Mouse (Mus musculus): Measurements from ENCODE around the gene Camsap3. TPM values are rescaled to one million over a fixed set of nuclear protein-coding genes. Genes with fewer than 3 reads are reported as not detected.

Gene Camsap3
- polyA plus RNA-seq, 1 experiment, result 28.7 TPM

GRCm38 (mm10) chr8:3622119-3622518 is 35.0 kb downstream of the Camsap3 start:
- no peak for TF ChIP-seq POLR2A (IDR thresholded peaks at IDR 0.05; ENCODE audit: control insufficient read depth, low read depth, low read length)
- TF ChIP-seq CTCF (IDR thresholded peaks at IDR 0.05; ENCODE audit: control insufficient read depth, insufficient read depth, insufficient replicate concordance, low read depth, low read length), result no peak

GRCm38 (mm10) chr8:3625445-3625844 is 38.4 kb downstream of the Camsap3 start, which contains the start of gene Pcp2:
Gene Pcp2, minus strand, starts transcription at chr8:3625545.
- Histone ChIP-seq H3K4me3 (ENCODE audit: control insufficient read depth, low read depth, low read length) (no peak within 1 kb of the TSS), H3K27ac (ENCODE audit: control insufficient read depth, insufficient read depth, low read depth, low read length) (no peak within 1 kb of the TSS), H3K4me1 (ENCODE audit: control insufficient read depth, insufficient read depth, low read length) (peaks cover 4% of the 10 kb centered on the region), H3K27me3 (ENCODE audit: control insufficient read depth, insufficient read depth, low read length) (no peaks in the 10 kb centered on the region), H3K36me3 (ENCODE audit: control insufficient read depth, insufficient read depth, low read length) (no peaks in the 10 kb centered on the region)
- no peak for TF ChIP-seq POLR2A (IDR thresholded peaks at IDR 0.05; ENCODE audit: control insufficient read depth, low read depth, low read length)
- TF ChIP-seq CTCF (IDR thresholded peaks at IDR 0.05; ENCODE audit: control insufficient read depth, insufficient read depth, insufficient replicate concordance, low read depth, low read length), result no peak

More at GRCm38 (mm10) chr8:3622119-3622518, 35.0 kb downstream of the Camsap3 start:
- 0 out of 2 replicates have a peak, but pooled peaks cover 2% of the 10 kb centered on the region for H3K36me3 ChIP-seq (ENCODE audit: control insufficient read depth, insufficient read depth, low read length)
- peak overlapping the region; percentile 98 for H3K4me3 ChIP-seq (ENCODE audit: control insufficient read depth, low read depth, low read length)
- no peaks in the 10 kb centered on the region for H3K27me3 ChIP-seq (ENCODE audit: control insufficient read depth, insufficient read depth, low read length)
- H3K27ac ChIP-seq (ENCODE audit: control insufficient read depth, insufficient read depth, low read depth, low read length), result no peak overlapping the region
- peaks cover 4% of the 10 kb centered on the region for H3K4me1 ChIP-seq (ENCODE audit: control insufficient read depth, insufficient read depth, low read length)

GRCm38 (mm10) chr8:3626971-3627370 is 39.9 kb downstream of the Camsap3 start:
- peaks cover 6% of the 10 kb centered on the region for H3K4me1 ChIP-seq (ENCODE audit: control insufficient read depth, insufficient read depth, low read length)
- no peak for TF ChIP-seq POLR2A (IDR thresholded peaks at IDR 0.05; ENCODE audit: control insufficient read depth, low read depth, low read length)
- H3K27me3 ChIP-seq (ENCODE audit: control insufficient read depth, insufficient read depth, low read length), result no peaks in the 10 kb centered on the region
- H3K27ac ChIP-seq (ENCODE audit: control insufficient read depth, insufficient read depth, low read depth, low read length), result no peak overlapping the region
- no peak overlapping the region for H3K4me3 ChIP-seq (ENCODE audit: control insufficient read depth, low read depth, low read length)
- no peaks in the 10 kb centered on the region for H3K36me3 ChIP-seq (ENCODE audit: control insufficient read depth, insufficient read depth, low read length)

- H3K4me1 ChIP-seq (ENCODE audit: control insufficient read depth, insufficient read depth, low read length), result peaks cover 4% of the 10 kb centered on the region; the same call in 1 of the 2 replicates
- H3K27ac ChIP-seq (ENCODE audit: control insufficient read depth, insufficient read depth, low read depth, low read length), result no peak overlapping the region
- H3K36me3 ChIP-seq (ENCODE audit: control insufficient read depth, insufficient read depth, low read length), result no peaks in the 10 kb centered on the region
- TF ChIP-seq CTCF (IDR thresholded peaks at IDR 0.05; ENCODE audit: control insufficient read depth, insufficient read depth, insufficient replicate concordance, low read depth, low read length) (no peak), POLR2A (IDR thresholded peaks at IDR 0.05; ENCODE audit: control insufficient read depth, low read depth, low read length) (no peak)
- no peak overlapping the region for H3K4me3 ChIP-seq (ENCODE audit: control insufficient read depth, low read depth, low read length)
- H3K27me3 ChIP-seq (ENCODE audit: control insufficient read depth, insufficient read depth, low read length), result no peaks in the 10 kb centered on the region
Measured at GRCm38 (mm10) chr8:3628014-3628413, 40.9 kb downstream of the Camsap3 start.

- no peaks in the 10 kb centered on the region for H3K27me3 ChIP-seq (ENCODE audit: control insufficient read depth, insufficient read depth, low read length)
- H3K27ac ChIP-seq (ENCODE audit: control insufficient read depth, insufficient read depth, low read depth, low read length), result no peak within 1 kb of the TSS
- H3K36me3 ChIP-seq (ENCODE audit: control insufficient read depth, insufficient read depth, low read length), result no peaks in the 10 kb centered on the region
- H3K4me1 ChIP-seq (ENCODE audit: control insufficient read depth, insufficient read depth, low read length), result peaks cover 4% of the 10 kb centered on the region; the same call in 1 of the 2 replicates
- H3K4me3 ChIP-seq (ENCODE audit: control insufficient read depth, low read depth, low read length), result peak within 1 kb of the TSS; percentile 73
- TF ChIP-seq POLR2A (IDR thresholded peaks at IDR 0.05; ENCODE audit: control insufficient read depth, low read depth, low read length) (peak; percentile 64), CTCF (IDR thresholded peaks at IDR 0.05; ENCODE audit: control insufficient read depth, insufficient read depth, insufficient replicate concordance, low read depth, low read length) (no peak)
Measured at GRCm38 (mm10) chr8:3630647-3631477, 43.8 kb downstream of the Camsap3 start, which contains the start of gene Stxbp2. Gene Stxbp2, plus strand, starts transcription at chr8:3630955.

GRCm38 (mm10) chr8:3631478-3631875 is 44.4 kb downstream of the Camsap3 start:
- Histone ChIP-seq H3K4me1 (ENCODE audit: control insufficient read depth, insufficient read depth, low read length) (peaks cover 4% of the 10 kb centered on the region; the same call in 1 of the 2 replicates), H3K27me3 (ENCODE audit: control insufficient read depth, insufficient read depth, low read length) (no peaks in the 10 kb centered on the region), H3K36me3 (ENCODE audit: control insufficient read depth, insufficient read depth, low read length) (no peaks in the 10 kb centered on the region), H3K4me3 (ENCODE audit: control insufficient read depth, low read depth, low read length) (peak overlapping the region; percentile 73), H3K27ac (ENCODE audit: control insufficient read depth, insufficient read depth, low read depth, low read length) (no peak overlapping the region)
- no peak for TF ChIP-seq CTCF (IDR thresholded peaks at IDR 0.05; ENCODE audit: control insufficient read depth, insufficient read depth, insufficient replicate concordance, low read depth, low read length)
- TF ChIP-seq POLR2A (IDR thresholded peaks at IDR 0.05; ENCODE audit: control insufficient read depth, low read depth, low read length), result no peak

GRCm38 (mm10) chr8:3645804-3646203 is 58.7 kb downstream of the Camsap3 start:
- TF ChIP-seq POLR2A (IDR thresholded peaks at IDR 0.05; ENCODE audit: control insufficient read depth, low read depth, low read length) (no peak), CTCF (IDR thresholded peaks at IDR 0.05; ENCODE audit: control insufficient read depth, insufficient read depth, insufficient replicate concordance, low read depth, low read length) (no peak)

More at GRCm38 (mm10) chr8:3645804-3646203, 58.7 kb downstream of the Camsap3 start:
- no peaks in the 10 kb centered on the region for H3K36me3 ChIP-seq (ENCODE audit: control insufficient read depth, insufficient read depth, low read length)
- no peak overlapping the region for H3K27ac ChIP-seq (ENCODE audit: control insufficient read depth, insufficient read depth, low read depth, low read length)
- H3K4me1 ChIP-seq (ENCODE audit: control insufficient read depth, insufficient read depth, low read length), result no peaks in the 10 kb centered on the region
- H3K4me3 ChIP-seq (ENCODE audit: control insufficient read depth, low read depth, low read length), result no peak overlapping the region
- no peaks in the 10 kb centered on the region for H3K27me3 ChIP-seq (ENCODE audit: control insufficient read depth, insufficient read depth, low read length)
